Mouse (Mus musculus): Measurements from ENCODE around the gene Slc8a2. TPM values are rescaled to one million over a fixed set of nuclear protein-coding genes. Genes with fewer than 3 reads are reported as not detected.

The Slc8a2 gene
- polyA plus RNA-seq, 1 experiment from 2014 or later, result 1.1 TPM

DNA sequence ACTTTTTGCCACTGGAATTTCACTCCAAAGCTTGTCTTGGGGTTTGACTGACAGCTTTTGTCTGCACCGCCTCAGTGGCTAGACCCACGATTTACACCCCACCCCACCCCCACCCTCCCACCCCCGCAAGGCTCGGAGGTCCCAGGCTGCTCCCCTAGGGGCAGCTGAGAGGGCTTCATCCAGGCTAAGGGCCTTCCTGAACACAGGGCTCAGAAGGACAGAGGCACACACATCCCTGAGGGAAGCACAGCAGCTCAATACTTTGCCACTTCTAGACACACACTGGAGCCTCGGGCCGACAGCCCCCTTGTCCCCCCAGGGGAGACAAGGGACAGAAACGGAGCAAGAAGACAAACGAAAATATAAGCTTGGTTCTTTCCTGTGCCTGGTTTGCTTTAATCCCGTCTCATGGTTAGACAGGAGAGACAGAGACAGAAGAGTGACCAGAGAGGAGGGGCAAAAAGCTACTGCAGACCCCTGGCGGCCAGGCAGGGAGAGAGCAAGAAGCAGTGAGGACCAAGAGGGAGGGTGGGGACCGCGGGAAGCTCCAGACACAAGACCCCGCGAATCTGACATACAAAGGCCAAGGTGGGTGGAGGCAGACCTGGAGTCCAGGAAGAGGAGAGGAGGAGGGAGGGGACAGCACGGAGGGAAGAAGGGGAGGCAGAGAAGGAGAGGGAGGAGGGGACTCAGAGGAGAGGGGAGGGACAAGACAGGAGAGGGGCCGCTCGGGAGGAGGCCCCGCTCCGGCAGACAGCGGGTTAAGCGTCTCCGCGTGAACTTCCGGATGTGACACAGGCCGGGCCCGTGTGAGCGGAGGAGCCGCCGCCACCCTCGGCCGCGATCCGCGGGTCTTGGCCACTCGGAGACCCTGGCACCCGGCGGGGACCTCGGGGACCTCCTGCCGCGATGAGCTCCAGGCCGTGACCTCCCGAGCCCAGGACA, 45.2 kb downstream of the Slc8a2 start, which contains the start of gene Meis3:
Gene Meis3 (plus strand): TSS at position 494 of the 945 bp plus-strand sequence.
- Histone ChIP-seq H3K27me3 (no peaks in the 10 kb centered on the region), H3K9me3 (no peaks in the 10 kb centered on the region), H3K27ac (replicated peaks) (peak within 1 kb of the TSS; percentile 93), H3K4me1 (replicated peaks) (peaks cover 55% of the 10 kb centered on the region), H3K4me3 (peak within 1 kb of the TSS; percentile 81), H3K9ac (peak within 1 kb of the TSS; percentile 92), H3K36me3 (peaks cover 29% of the 10 kb centered on the region), H3K4me2 (peak within 1 kb of the TSS; percentile 79)
- under 1% methylated on average over 42 of the region's 42 CpGs for WGBS
- ATAC-seq (ENCODE audit: low read depth), result peak; percentile 85

DNA sequence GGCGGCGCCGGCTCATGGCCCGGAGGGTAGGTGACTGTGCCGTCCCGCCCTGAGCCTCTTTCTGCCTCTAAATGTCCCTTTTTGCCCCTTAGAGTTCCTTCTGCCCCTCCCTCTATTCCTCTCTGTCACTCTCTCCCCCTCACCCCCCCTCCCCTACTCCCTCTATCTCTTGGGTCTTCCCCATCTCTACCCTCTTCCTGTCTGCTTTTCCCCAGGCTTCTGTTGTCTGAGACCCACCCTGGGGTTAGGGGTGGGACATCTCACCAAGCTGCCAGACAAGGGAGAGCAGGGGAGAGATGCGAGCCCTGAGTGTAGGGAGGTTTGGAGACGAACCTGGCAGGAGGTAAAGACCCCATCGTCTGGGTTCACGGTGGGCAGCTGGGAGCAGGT, 45.9 kb downstream of the Slc8a2 start:
- peak; percentile 13 for ATAC-seq (ENCODE audit: low read depth)
- H3K27me3 ChIP-seq, result no peaks in the 10 kb centered on the region
- H3K9me3 ChIP-seq, result no peaks in the 10 kb centered on the region
- H3K27ac ChIP-seq (replicated peaks), result peak overlapping the region; percentile 93
- 0% methylated on average over 10 of the region's 10 CpGs for WGBS
- H3K4me1 ChIP-seq (replicated peaks), result peaks cover 55% of the 10 kb centered on the region
- peak overlapping the region; percentile 81 for H3K4me3 ChIP-seq
- H3K4me2 ChIP-seq, result peak overlapping the region; percentile 79
- peak overlapping the region; percentile 92 for H3K9ac ChIP-seq
- peaks cover 36% of the 10 kb centered on the region for H3K36me3 ChIP-seq

DNA sequence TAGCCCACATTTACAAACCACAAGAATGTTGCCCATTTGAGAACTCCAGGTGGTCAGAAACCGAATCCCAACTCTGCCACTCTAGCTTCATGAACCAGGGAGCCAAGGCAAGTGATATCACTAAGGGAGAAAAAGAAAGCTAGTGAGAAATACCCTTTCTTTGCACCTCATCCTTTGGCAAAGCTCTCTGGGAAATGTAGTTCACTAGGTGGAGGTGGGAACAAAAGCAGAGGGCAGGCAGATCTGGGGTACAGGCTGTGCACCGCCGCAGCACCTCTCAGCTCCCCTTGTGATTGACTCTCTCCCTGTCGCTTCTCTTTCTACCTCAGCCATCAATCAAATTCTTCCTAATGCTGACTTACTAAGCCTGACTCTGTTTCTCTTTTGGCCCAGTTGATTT, 48.5 kb downstream of the Slc8a2 start:
- H3K4me3 ChIP-seq, result no peak overlapping the region
- H3K27ac ChIP-seq (replicated peaks), result no peak overlapping the region
- no peak overlapping the region for H3K9ac ChIP-seq
- peaks cover 54% of the 10 kb centered on the region for H3K36me3 ChIP-seq
- no peak overlapping the region for H3K4me2 ChIP-seq
- H3K9me3 ChIP-seq, result no peaks in the 10 kb centered on the region
- 84% methylated on average over 4 of the region's 4 CpGs for WGBS
- H3K4me1 ChIP-seq (replicated peaks), result peaks cover 40% of the 10 kb centered on the region
- no peak for ATAC-seq (ENCODE audit: low read depth)
- H3K27me3 ChIP-seq, result no peaks in the 10 kb centered on the region

DNA sequence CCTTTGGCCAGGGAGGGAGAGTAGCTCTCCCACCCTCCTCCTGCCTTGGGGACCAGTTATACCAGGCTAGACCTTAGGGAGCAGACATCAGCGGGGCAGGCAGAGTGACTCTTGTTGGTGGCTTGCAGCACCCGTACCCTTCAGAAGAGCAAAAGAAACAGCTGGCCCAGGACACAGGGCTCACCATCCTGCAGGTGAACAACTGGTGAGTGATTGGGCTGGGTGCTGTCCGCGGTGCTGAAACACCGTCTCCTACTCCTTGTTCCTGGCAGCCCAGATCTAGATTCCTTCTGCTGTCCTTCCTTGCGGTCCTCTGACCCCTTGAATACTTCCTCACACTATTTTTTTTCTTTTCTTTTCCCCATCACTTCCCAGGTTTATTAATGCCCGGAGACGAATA, 54.0 kb downstream of the Slc8a2 start:
- H3K4me2 ChIP-seq, result no peak overlapping the region
- H3K27ac ChIP-seq (replicated peaks), result no peak overlapping the region
- no peaks in the 10 kb centered on the region for H3K9me3 ChIP-seq
- WGBS, result 34% methylated on average over 8 of the region's 8 CpGs
- no peak overlapping the region for H3K9ac ChIP-seq
- H3K4me1 ChIP-seq (replicated peaks), result no peaks in the 10 kb centered on the region
- ATAC-seq (ENCODE audit: low read depth), result no peak
- peaks cover 73% of the 10 kb centered on the region for H3K36me3 ChIP-seq
- no peaks in the 10 kb centered on the region for H3K27me3 ChIP-seq
- no peak overlapping the region for H3K4me3 ChIP-seq

DNA sequence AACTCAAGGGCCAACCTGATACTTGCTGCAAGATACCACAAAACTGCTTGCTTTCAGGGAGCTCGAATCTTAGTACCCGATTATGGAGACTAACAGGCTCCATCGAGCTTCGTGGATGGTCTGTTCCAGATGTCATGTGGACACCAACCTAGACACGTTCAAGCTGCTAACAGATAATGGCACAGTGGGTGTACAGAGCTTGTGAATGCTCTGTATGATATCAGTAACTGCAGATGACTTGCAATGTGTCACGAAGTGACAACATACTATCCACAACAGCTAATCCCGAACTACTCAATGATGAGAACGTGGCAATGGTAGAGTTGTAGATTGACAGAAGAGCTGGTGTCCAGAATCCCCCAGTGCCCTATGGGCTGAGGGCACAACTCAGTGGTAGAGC, 57.9 kb downstream of the Slc8a2 start:
- Histone ChIP-seq H3K4me2 (no peak overlapping the region), H3K36me3 (peaks cover 40% of the 10 kb centered on the region), H3K9ac (no peak overlapping the region), H3K4me3 (no peak overlapping the region), H3K27me3 (no peaks in the 10 kb centered on the region), H3K4me1 (replicated peaks) (peaks cover 4% of the 10 kb centered on the region; the same call in 1 of the 2 replicates), H3K27ac (replicated peaks) (no peak overlapping the region), H3K9me3 (no peaks in the 10 kb centered on the region)
- no peak for ATAC-seq (ENCODE audit: low read depth)
- 84% methylated on average over 8 of the region's 8 CpGs for WGBS

DNA sequence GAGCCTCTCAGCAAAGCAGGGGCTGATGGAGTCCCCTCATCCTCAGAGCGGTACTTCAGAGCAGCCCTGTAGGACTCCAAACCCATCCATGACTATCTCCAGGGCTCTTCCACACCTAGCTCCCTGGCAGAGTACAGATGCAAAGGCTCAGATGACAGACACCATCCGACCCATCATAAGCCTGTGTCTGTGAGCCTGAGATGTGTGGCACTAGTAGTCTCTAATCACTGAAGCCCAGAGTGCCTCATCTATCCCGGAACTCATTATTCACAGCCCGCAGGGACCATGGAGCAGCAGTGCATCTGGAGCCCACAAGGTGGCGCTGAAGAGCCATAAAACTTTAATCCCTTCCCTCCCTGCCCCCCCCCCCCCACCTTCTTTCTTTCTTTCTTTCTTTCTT, 62.7 kb downstream of the Slc8a2 start:
- H3K4me2 ChIP-seq, result no peak overlapping the region
- ATAC-seq (ENCODE audit: low read depth), result peak; percentile 46; the same call in 1 of the 2 replicates
- H3K4me1 ChIP-seq (replicated peaks), result peaks cover 7% of the 10 kb centered on the region; the same call in 1 of the 2 replicates
- no peak overlapping the region for H3K9ac ChIP-seq
- 18% methylated on average over 5 of the region's 5 CpGs for WGBS
- H3K36me3 ChIP-seq, result peaks cover 19% of the 10 kb centered on the region
- H3K27ac ChIP-seq (replicated peaks), result no peak overlapping the region
- no peaks in the 10 kb centered on the region for H3K9me3 ChIP-seq
- H3K4me3 ChIP-seq, result no peak overlapping the region
- H3K27me3 ChIP-seq, result no peaks in the 10 kb centered on the region

DNA sequence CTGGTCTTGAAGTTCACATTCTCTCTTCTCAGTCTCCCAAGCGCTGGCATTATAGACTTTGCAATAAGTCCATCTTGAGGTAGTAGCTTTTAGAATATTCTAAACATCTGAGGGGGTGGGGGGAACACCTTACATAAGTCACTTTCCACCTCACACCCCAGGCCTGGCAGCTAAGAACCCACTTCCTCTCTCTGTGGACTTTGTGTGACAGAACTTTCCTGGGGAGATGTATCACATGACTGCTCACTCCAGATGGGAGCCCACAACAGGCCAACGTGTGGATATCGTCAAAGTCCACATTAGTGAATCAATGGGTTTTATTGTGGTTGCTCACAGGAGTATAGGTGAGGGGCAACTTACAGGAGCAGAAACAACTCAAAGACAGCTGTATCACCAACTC, 64.1 kb downstream of the Slc8a2 start:
- Histone ChIP-seq H3K9ac (no peak overlapping the region), H3K36me3 (peaks cover 33% of the 10 kb centered on the region), H3K4me3 (no peak overlapping the region), H3K9me3 (no peaks in the 10 kb centered on the region), H3K4me2 (no peak overlapping the region), H3K4me1 (replicated peaks) (peaks cover 8% of the 10 kb centered on the region; the same call in 1 of the 2 replicates), H3K27ac (replicated peaks) (no peak overlapping the region), H3K27me3 (no peaks in the 10 kb centered on the region)
- no peak for ATAC-seq (ENCODE audit: low read depth)
- WGBS, result 68% methylated on average over 3 of the region's 3 CpGs

DNA sequence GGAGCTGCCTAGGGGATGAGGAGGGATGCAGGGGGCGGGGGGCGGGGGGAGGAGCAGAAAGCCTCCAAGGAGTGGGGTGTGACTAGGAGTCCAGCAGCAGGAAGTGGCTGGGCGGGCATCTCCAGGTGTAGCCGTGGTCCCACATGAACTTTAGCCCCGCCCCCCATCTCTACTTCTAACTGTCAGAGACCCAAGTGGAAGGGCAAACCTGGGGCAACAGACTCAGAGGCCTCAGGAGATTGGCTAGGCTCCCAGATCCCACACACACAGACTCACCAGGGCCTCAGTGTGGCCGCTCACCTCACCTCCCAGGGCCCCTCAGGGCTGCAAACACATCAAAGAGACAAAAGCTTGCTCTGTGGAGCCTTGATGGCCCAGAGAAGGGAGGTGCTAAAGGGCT, 67.0 kb downstream of the Slc8a2 start:
- 63% methylated on average over 6 of the region's 6 CpGs for WGBS
- H3K27me3 ChIP-seq, result no peaks in the 10 kb centered on the region
- H3K4me3 ChIP-seq, result no peak overlapping the region
- H3K9ac ChIP-seq, result no peak overlapping the region
- H3K27ac ChIP-seq (replicated peaks), result no peak overlapping the region
- H3K4me2 ChIP-seq, result no peak overlapping the region
- no peaks in the 10 kb centered on the region for H3K9me3 ChIP-seq
- no peak for ATAC-seq (ENCODE audit: low read depth)
- peaks cover 8% of the 10 kb centered on the region; the same call in 1 of the 2 replicates for H3K4me1 ChIP-seq (replicated peaks)
- H3K36me3 ChIP-seq, result peaks cover 61% of the 10 kb centered on the region

DNA sequence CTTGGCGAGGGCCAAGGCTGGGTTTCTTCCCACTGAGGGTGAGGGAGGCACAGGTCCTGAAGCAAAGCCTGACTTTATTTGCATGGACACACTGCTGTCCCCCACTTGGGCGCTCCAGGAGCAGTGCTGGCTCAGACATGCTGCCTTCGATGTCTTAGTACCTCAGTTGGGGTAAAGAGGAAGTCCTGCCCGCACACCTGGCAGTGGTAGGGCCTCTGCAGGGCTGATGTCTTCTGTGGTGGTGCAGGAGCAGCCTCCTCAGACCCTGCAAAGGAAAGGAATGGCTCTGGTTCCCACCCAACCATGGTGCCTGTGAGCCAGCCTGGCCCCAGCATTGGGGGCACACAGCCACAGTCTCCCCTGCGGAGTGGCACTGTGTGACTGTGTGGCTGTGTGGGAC, 67.5 kb downstream of the Slc8a2 start:
- Histone ChIP-seq H3K27me3 (no peaks in the 10 kb centered on the region), H3K4me1 (replicated peaks) (peaks cover 6% of the 10 kb centered on the region; the same call in 1 of the 2 replicates), H3K9ac (no peak overlapping the region), H3K4me2 (no peak overlapping the region), H3K27ac (replicated peaks) (no peak overlapping the region), H3K9me3 (no peaks in the 10 kb centered on the region), H3K4me3 (no peak overlapping the region), H3K36me3 (peaks cover 67% of the 10 kb centered on the region)
- WGBS, result 76% methylated on average over 5 of the region's 5 CpGs
- ATAC-seq (ENCODE audit: low read depth), result no peak

DNA sequence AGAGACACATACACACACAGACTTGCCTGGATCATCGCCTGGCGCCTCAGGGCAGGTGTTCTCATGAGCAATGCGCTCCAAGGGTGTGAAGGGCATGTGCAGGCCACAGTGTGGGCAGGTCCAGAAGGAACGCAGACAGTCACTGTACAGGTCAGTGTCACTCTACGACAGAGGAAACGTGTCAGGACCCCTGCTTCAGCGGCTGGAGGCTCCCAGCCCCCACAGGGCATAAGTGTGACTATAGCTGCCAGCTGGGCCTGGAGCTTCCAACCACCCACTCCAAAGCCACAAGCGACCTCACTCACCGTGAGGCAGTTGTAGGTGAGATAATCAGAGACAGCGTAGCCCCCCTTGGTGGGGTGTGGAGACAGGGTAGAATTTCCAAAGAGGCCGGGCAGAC, 68.9 kb downstream of the Slc8a2 start:
- Histone ChIP-seq H3K4me3 (no peak overlapping the region), H3K9ac (no peak overlapping the region), H3K36me3 (peaks cover 81% of the 10 kb centered on the region), H3K9me3 (no peaks in the 10 kb centered on the region), H3K27me3 (no peaks in the 10 kb centered on the region), H3K27ac (replicated peaks) (no peak overlapping the region), H3K4me1 (replicated peaks) (0 out of 2 replicates have a peak, but pooled peaks cover 4% of the 10 kb centered on the region), H3K4me2 (no peak overlapping the region)
- WGBS, result 93% methylated on average over 11 of the region's 11 CpGs
- ATAC-seq (ENCODE audit: low read depth), result no peak

DNA sequence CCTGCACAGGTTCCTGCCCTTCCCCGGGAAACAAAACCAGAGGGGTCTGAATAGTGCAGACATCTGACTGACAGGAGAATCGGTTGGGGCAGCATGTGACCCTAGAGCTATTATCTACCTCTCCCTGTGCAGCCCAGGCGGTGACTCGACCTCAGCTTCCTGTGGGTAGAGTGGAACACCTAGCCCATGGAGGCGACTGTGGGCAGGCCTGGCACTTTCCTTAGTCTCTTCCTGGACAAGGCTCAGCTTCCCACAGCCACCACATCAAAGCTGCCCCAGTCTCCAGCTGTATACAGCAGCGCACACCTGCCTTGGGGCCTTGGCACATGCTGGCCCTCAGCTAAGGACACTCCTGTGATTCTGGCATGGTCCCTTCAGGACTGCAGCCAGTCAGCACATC, 71.5 kb downstream of the Slc8a2 start:
- peaks cover 97% of the 10 kb centered on the region for H3K36me3 ChIP-seq
- H3K27ac ChIP-seq (replicated peaks), result no peak overlapping the region
- H3K4me3 ChIP-seq, result no peak overlapping the region
- H3K9me3 ChIP-seq, result no peaks in the 10 kb centered on the region
- H3K27me3 ChIP-seq, result no peaks in the 10 kb centered on the region
- no peak for ATAC-seq (ENCODE audit: low read depth)
- no peak overlapping the region for H3K4me2 ChIP-seq
- H3K9ac ChIP-seq, result no peak overlapping the region
- 0 out of 2 replicates have a peak, but pooled peaks cover 4% of the 10 kb centered on the region for H3K4me1 ChIP-seq (replicated peaks)
- WGBS, result 85% methylated on average over 6 of the region's 6 CpGs

DNA sequence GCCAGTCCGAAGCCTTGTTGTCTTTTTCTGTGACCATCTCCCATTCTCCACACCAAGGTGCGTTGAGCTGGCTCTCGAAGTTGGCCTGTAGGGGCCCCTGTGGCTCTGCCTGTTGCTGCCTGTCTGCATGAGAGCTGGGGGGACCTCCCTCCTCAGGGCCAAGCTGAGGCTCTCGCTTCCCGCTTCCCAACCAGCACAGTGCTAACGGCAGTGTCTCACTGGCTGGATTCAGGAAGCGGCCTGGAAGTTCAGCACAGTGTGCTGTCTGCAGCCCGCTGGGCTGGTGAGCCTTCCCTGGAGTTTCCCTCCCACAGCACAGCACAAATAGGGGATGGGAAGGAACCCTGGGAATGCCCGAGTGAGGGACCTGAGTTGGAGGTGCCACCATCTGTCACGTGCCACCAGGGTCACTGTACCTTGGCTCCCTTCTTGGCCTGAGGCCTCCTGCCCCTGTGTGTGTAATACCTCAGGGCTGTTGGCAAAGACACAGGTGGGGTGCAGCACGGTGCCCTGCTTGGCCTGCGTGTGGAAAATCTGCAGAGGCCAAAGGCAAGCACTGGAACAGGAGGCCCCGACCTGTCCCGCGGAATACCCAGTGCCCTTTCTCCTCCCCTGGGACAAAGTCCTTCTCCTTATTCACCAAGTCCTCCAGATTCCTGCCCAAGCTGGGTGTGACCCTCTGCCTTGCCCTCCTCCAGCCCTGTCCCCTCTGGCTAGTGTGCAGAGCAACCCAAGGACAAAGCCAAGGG, 73.3 kb downstream of the Slc8a2 start:
- Histone ChIP-seq H3K4me2 (no peak overlapping the region), H3K4me3 (no peak overlapping the region), H3K9me3 (no peaks in the 10 kb centered on the region), H3K36me3 (peaks cover 97% of the 10 kb centered on the region), H3K4me1 (replicated peaks) (no peaks in the 10 kb centered on the region), H3K27me3 (no peaks in the 10 kb centered on the region), H3K9ac (no peak overlapping the region), H3K27ac (replicated peaks) (no peak overlapping the region)
- no peak for ATAC-seq (ENCODE audit: low read depth)
- 85% methylated on average over 15 of the region's 15 CpGs for WGBS

All from neural tube, embryonic 13.5 days (tissue).